Mouse (Mus musculus): Measurements from ENCODE around the gene B230307C23Rik.
"Not testable (repeated sequence)": the region's sequence is repeated elsewhere in the genome, so short reads cannot be mapped to it uniquely, and the experiment has no call there.

B230307C23Rik gene

GRCm38 (mm10) chr16:97996616-97997382 is at the start of gene B230307C23Rik:
TSS of gene B230307C23Rik (plus strand) at chr16:97997315.
- DNase-seq (ENCODE audit: low spot score), result peak; percentile 92

GRCm38 (mm10) chr16:97948836-97949235 is 48.3 kb upstream of the B230307C23Rik start:
- no peak for DNase-seq (ENCODE audit: low spot score)

- no peak for DNase-seq (ENCODE audit: low spot score)
Measured at GRCm38 (mm10) chr16:97950061-97950460, 47.1 kb upstream of the B230307C23Rik start.

- no peak for DNase-seq (ENCODE audit: low spot score)
Measured at GRCm38 (mm10) chr16:97952371-97952770, 44.7 kb upstream of the B230307C23Rik start.

GRCm38 (mm10) chr16:97952801-97953200 is 44.3 kb upstream of the B230307C23Rik start:
- no peak for DNase-seq (ENCODE audit: low spot score)

- no peak for DNase-seq (ENCODE audit: low spot score)
Measured at GRCm38 (mm10) chr16:97953300-97953699, 43.8 kb upstream of the B230307C23Rik start.

GRCm38 (mm10) chr16:97956011-97956410 is 41.1 kb upstream of the B230307C23Rik start:
- no peak for DNase-seq (ENCODE audit: low spot score)

GRCm38 (mm10) chr16:97957626-97958025 is 39.5 kb upstream of the B230307C23Rik start:
- peak; percentile 12 for DNase-seq (ENCODE audit: low spot score)

GRCm38 (mm10) chr16:97958401-97958973 is 38.6 kb upstream of the B230307C23Rik start:
- no peak for DNase-seq (ENCODE audit: low spot score)

- DNase-seq (ENCODE audit: low spot score), result no peak
Measured at GRCm38 (mm10) chr16:97960348-97960747, 36.8 kb upstream of the B230307C23Rik start.

- DNase-seq (ENCODE audit: low spot score), result peak; percentile 10
Measured at GRCm38 (mm10) chr16:97961381-97962150, 35.5 kb upstream of the B230307C23Rik start.

GRCm38 (mm10) chr16:97962151-97962948 is 34.8 kb upstream of the B230307C23Rik start, which contains the start of the genes C2cd2 and Zbtb21:
TSS of gene C2cd2 (minus strand) at chr16:97962598.
TSS of gene Zbtb21 (minus strand) at chr16:97962622.
- DNase-seq (ENCODE audit: low spot score), result peak; percentile 96

GRCm38 (mm10) chr16:97963956-97964540 is 33.1 kb upstream of the B230307C23Rik start:
- no peak for DNase-seq (ENCODE audit: low spot score)

GRCm38 (mm10) chr16:97977277-97977676 is 19.8 kb upstream of the B230307C23Rik start:
- no peak for DNase-seq (ENCODE audit: low spot score)

GRCm38 (mm10) chr16:97977722-97978121 is 19.4 kb upstream of the B230307C23Rik start:
- no peak for DNase-seq (ENCODE audit: low spot score)

- no peak for DNase-seq (ENCODE audit: low spot score)
Measured at GRCm38 (mm10) chr16:97981362-97981761, 15.8 kb upstream of the B230307C23Rik start.

- DNase-seq (ENCODE audit: low spot score), result no peak
Measured at GRCm38 (mm10) chr16:97984589-97984988, 12.5 kb upstream of the B230307C23Rik start.

GRCm38 (mm10) chr16:97991517-97991916 is 5.6 kb upstream of the B230307C23Rik start:
- no peak for DNase-seq (ENCODE audit: low spot score)

- DNase-seq (ENCODE audit: low spot score), result not testable (repeated sequence)
Measured at GRCm38 (mm10) chr16:97992477-97992876, 4.6 kb upstream of the B230307C23Rik start.

- no peak for DNase-seq (ENCODE audit: low spot score)
Measured at GRCm38 (mm10) chr16:97995849-97996615, 1.1 kb upstream of the B230307C23Rik start.

GRCm38 (mm10) chr16:97997383-97997731 is 242 bp downstream of the B230307C23Rik start:
- not testable (repeated sequence) for DNase-seq (ENCODE audit: low spot score)

Data from embryo, embryonic 10.5 days (tissue).